Mouse (Mus musculus) liver, embryonic 14.5 days (tissue): ENCODE results near the gene Islr. TPM values are rescaled to one million over a fixed set of nuclear protein-coding genes. Genes with fewer than 3 reads are reported as not detected.

Experiments
- ATAC-seq: fragments of 200-750 bp; cut with Nextera tagmentation; 2 replicates; pipeline ENCODE4 v1.8.0; 2017; ENCODE audit warnings: moderate number of reproducible peaks, mild to moderate bottlenecking, moderate library complexity; ENCODE audit not compliant: insufficient read depth
- DNase-seq, 3 experiments: peaks; one replicate each; pipeline ENCODE4 v3.0.0-alpha.2; 2012 to 2013; ENCODE audit warnings: low read depth in 3 of 3, low spot score in 3 of 3
- H3K27ac ChIP-seq: fragments of 300-500 bp; sonication (generic); 2 replicates; pipeline ENCODE4 v1.5.1; 2014; ENCODE audit warnings: moderate library complexity, mild to moderate bottlenecking, control low read depth, inconsistent platforms
- H3K27me3 ChIP-seq: fragments of 300-500 bp; sonication (generic); 2 replicates; pipeline ENCODE4 v1.6.1; 2014; ENCODE audit warnings: mild to moderate bottlenecking, low read length, moderate library complexity; ENCODE audit not compliant: control insufficient read depth, insufficient read depth
- H3K36me3 ChIP-seq: fragments of 300-500 bp; sonication (generic); replicated peaks from 2 replicates; pipeline ENCODE4 v1.6.1; 2014; ENCODE audit warnings: low read depth; ENCODE audit not compliant: control insufficient read depth, insufficient read depth
- H3K4me1 ChIP-seq, 2 experiments: fragments of 200-500 bp in 1 of 2; fragments of 300-500 bp in 1 of 2; sonication (generic) in 1 of 2; replicated peaks; 2 replicates each; pipeline ENCODE4 v1.6.1; 2012 to 2014; ENCODE audit warnings: antibody characterized with exemption in 1 of 2, inconsistent platforms in 1 of 2, low read length in 1 of 2; ENCODE audit not compliant: control insufficient read depth in 2 of 2, insufficient read depth in 2 of 2
- H3K4me2 ChIP-seq: fragments of 300-500 bp; sonication (generic); 2 replicates; pipeline ENCODE4 v1.6.1; 2014; ENCODE audit warnings: low read depth, mild to moderate bottlenecking, control low read depth, moderate library complexity
- H3K4me3 ChIP-seq, 2 experiments: fragments of 200-500 bp in 1 of 2; fragments of 300-500 bp in 1 of 2; sonication (generic) in 1 of 2; 2 replicates each; pipeline ENCODE4 v1.5.1; 2012 to 2014; ENCODE audit warnings: low read depth in 2 of 2, low read length in 2 of 2, mild to moderate bottlenecking in 2 of 2, control low read depth in 1 of 2, inconsistent platforms in 1 of 2, moderate library complexity in 1 of 2; ENCODE audit not compliant: insufficient read depth in 1 of 2
- H3K9ac ChIP-seq: fragments of 300-500 bp; sonication (generic); replicated peaks from 2 replicates; pipeline ENCODE4 v1.6.1; 2014; ENCODE audit warnings: mild to moderate bottlenecking, control low read depth, moderate library complexity
- H3K9me3 ChIP-seq: fragments of 300-500 bp; sonication (generic); 2 replicates; pipeline ENCODE4 v1.6.1; 2016; ENCODE audit warnings: low read length, mixed read lengths; ENCODE audit not compliant: control insufficient read depth
- CTCF ChIP-seq: IDR thresholded peaks from 2 replicates; pipeline ENCODE4 v1.5.1; 2016; ENCODE audit warnings: antibody characterized with exemption, low read depth, control low read depth
- EP300 ChIP-seq: IDR thresholded peaks from 2 replicates; pipeline ENCODE4 v1.6.1; 2016; ENCODE audit warnings: antibody characterized with exemption, low read depth
- WGBS: fragments of 180-500 bp; shearing (Covaris S2); extraction: QIAGEN DNeasy Blood & Tissue Kit; methylation state at CpG from one replicate; pipeline ENCODE4 v1.1.7; 2014; ENCODE audit not compliant: insufficient replicate concordance; 5-methylcytosine and 5-hydroxymethylcytosine counted together
- polyA plus RNA-seq, 2 experiments: library from polyadenylated mRNA; depleted of rRNA in 1 of 2; stranded (reverse) in 1 of 2; unstranded in 1 of 2; fragments of >200 nt; fragmentation: Nextera tagmentation in 1 of 2; extraction: Ambion mirVana in 1 of 2; gene quantifications; 2 replicates each; pipeline versions ENCODE4 v1.2.1 to v1.2.3; 2012 to 2014

The Islr gene
- polyA plus RNA-seq, 2 experiments, result 1.1 to 3.6 TPM

DNA sequence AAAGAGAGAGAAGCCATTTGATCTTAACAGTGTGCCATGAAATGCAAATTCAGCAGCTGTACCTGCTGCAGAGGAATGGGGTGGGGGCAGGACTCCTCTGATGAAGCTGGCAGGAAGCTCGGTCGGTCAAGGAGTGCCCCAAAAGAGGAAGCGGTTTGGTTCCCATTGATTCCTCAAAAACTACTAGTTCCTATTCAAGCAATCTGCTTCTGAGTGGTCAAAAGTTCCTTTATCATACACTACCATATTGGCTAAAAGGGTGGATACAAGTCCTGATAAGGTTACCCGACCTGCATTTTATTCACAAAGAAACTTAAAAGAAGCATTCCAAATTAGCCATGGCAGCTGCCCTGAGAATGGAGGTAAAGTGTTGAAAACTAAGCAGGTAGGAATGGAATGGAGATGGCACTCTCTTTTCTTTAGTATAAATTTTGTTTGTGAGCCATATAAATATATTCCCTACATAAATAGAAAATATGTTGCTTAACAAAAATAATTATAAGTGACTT, 42.0 kb upstream of the Islr start:
- Histone ChIP-seq H3K9me3 (no peaks in the 10 kb centered on the region), H3K27ac (peak overlapping the region; percentile 92), H3K4me1 (peaks cover 41 to 42% of the 10 kb centered on the region in 2 experiments), H3K4me2 (peak overlapping the region; percentile 73), H3K9ac (peak overlapping the region; percentile 81), H3K36me3 (peaks cover 32% of the 10 kb centered on the region), H3K27me3 (no peaks in the 10 kb centered on the region), H3K4me3 (peak overlapping the region; percentile 87 to 95)
- no peak for TF ChIP-seq CTCF
- peak; percentile 86 for TF ChIP-seq EP300
- ATAC-seq, result peak; percentile 47
- 6% methylated on average over 4 of the region's 4 CpGs for WGBS
- DNase-seq, result peak; percentile 71 to 79 (median 78)

DNA sequence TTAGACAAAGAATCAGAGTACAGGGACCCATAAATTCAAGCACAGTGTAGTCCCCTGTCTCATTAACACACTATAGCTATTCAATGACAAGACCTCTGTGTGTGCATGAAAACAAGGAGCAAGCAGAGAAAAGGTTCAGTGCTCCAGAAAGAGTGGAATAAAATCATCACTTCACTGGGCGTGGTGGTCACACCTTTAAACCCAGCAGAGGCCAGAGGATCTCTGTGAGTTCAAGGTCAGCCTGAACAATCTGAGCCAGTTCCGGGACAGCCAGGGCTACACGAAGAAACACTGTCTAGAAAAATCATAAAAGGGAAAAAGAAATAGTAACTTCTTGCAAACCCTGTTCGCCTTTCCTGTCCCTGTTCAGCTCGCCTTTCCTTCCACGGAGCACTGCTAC, 39.6 kb upstream of the Islr start:
- H3K27me3 ChIP-seq, result no peaks in the 10 kb centered on the region
- H3K9ac ChIP-seq, result no peak overlapping the region; the same call in 1 of the 2 replicates
- DNase-seq (no peak), ATAC-seq (no peak)
- peak overlapping the region; percentile 5; the same call in 1 of the 2 replicates for H3K27ac ChIP-seq
- H3K4me3 ChIP-seq, result no peak overlapping the region
- TF ChIP-seq CTCF (no peak), EP300 (no peak)
- H3K4me2 ChIP-seq, result peak overlapping the region; percentile 74
- H3K9me3 ChIP-seq, result no peaks in the 10 kb centered on the region
- H3K36me3 ChIP-seq, result peaks cover 40% of the 10 kb centered on the region
- H3K4me1 ChIP-seq, result peaks cover 32 to 33% of the 10 kb centered on the region in 2 experiments
- WGBS, result 86% methylated on average over 6 of the region's 6 CpGs

DNA sequence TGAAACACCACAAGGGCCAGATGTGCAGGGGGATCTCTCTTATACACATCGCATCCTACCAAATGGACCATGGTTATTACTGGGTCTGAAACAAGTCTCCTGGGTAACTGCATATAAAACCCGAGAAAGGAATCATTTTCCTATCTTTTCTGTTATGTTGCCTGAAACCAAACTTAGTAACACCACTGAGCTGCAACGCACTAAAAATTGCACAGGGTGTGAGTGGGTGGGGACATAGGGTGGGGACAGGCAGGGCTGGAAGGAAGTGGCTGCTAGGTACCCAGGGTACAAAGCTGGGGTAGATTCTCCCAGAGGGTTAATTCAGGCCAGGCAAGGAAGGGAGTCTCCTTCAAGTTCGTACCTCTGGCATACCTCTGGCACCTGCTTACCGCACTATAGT, 38.6 kb upstream of the Islr start:
- no peaks in the 10 kb centered on the region for H3K27me3 ChIP-seq
- H3K4me1 ChIP-seq, result peaks cover 29 to 30% of the 10 kb centered on the region in 2 experiments
- no peaks in the 10 kb centered on the region for H3K9me3 ChIP-seq
- no peak for TF ChIP-seq CTCF
- peak overlapping the region; percentile 25; the same call in 1 of the 2 replicates for H3K4me2 ChIP-seq
- H3K4me3 ChIP-seq, result no peak overlapping the region
- 0 out of 2 replicates have a peak overlapping the region, but pooled peaks have one; percentile 9 for H3K9ac ChIP-seq
- 58% methylated on average over 5 of the region's 5 CpGs for WGBS
- DNase-seq (no peak), ATAC-seq (no peak)
- peaks cover 41% of the 10 kb centered on the region for H3K36me3 ChIP-seq
- H3K27ac ChIP-seq, result no peak overlapping the region

DNA sequence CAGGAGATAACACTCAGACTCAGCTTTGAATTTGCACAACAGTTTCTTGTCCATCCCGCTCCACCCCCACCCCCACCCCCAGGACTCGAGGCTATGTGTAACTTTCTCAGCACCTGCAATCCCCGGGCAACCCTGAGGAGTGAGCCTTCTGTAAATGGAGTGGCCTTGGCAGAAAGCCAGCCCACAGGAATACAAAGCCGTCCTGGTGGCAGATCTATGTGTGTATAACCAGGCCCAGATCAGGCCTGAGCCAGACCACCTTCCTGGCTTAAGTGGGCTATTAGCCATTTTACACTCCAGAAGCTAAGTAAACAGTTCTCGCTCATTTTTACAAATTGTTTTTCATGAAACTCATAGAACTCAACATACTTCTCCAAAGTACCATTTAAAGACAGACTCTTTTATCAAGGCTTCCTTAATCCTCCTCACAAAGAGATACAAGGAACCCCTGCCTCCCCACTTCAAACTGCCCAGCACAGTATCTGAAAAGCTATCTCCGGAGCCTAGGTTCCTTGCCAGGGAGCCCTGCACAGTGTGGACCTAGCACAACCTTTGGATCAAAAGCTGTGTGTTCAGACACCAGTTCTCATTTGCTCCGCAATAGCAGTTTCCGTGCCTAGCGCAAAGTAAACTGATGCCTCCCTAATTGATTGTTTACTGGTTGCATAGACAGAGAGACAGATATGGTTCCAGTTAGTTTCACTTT, 37.8 kb upstream of the Islr start:
- Histone ChIP-seq H3K36me3 (peaks cover 45% of the 10 kb centered on the region), H3K27ac (no peak overlapping the region), H3K9me3 (no peaks in the 10 kb centered on the region), H3K27me3 (no peaks in the 10 kb centered on the region), H3K4me1 (peaks cover 28 to 29% of the 10 kb centered on the region in 2 experiments), H3K4me2 (no peak overlapping the region), H3K9ac (no peak overlapping the region), H3K4me3 (no peak overlapping the region)
- TF ChIP-seq EP300, result no peak
- no peak for TF ChIP-seq CTCF
- DNase-seq (no peak), ATAC-seq (no peak)
- WGBS, result 68% methylated on average over 9 of the region's 9 CpGs

DNA sequence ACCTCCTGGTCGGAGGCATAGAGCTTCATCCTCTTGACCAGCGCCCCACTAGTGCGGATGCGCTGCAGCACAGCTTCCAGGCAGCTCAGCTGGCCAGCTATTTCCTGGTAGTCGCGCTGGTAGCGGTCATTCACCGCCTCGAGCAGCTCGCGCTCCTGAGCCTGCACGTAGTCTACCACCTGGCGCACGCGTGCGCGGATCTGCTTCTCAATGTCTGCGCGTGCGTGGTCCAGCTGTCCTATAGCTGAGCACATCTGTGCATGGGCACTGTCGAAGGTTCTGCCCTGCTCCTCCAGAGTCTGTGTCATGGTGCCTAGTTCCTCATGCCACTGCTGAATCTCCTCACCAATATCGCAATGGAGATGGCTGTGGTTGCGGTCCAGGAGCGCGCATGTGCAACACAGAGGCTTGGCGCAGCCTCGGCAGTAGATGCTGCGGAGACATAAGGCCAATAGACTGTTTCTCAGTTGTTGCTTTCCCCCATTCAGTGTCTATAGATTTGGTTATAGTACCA, 30.5 kb upstream of the Islr start:
- 93% methylated on average over 28 of the region's 28 CpGs for WGBS
- no peak for TF ChIP-seq EP300
- no peak for TF ChIP-seq CTCF
- no peaks in the 10 kb centered on the region for H3K9me3 ChIP-seq
- ATAC-seq (no peak), DNase-seq (no peak)
- no peak overlapping the region for H3K9ac ChIP-seq
- H3K27ac ChIP-seq, result no peak overlapping the region
- H3K36me3 ChIP-seq, result peaks cover 66% of the 10 kb centered on the region
- no peak overlapping the region for H3K4me3 ChIP-seq
- no peaks in the 10 kb centered on the region; a peak in 1 of 4 replicates for H3K4me1 ChIP-seq
- H3K4me2 ChIP-seq, result no peak overlapping the region
- no peaks in the 10 kb centered on the region for H3K27me3 ChIP-seq
